Mouse (Mus musculus) heart, embryonic 10.5 days (tissue): Measurements from ENCODE around the gene Olfr381. TPM values are rescaled to one million over a fixed set of nuclear protein-coding genes. Genes with fewer than 3 reads are reported as not detected.
"Not testable (repeated sequence)": the region's sequence is repeated elsewhere in the genome, so short reads cannot be mapped to it uniquely, and the experiment has no call there.

Experiments
- DNase-seq: peaks from one replicate; pipeline ENCODE4 v3.0.0-alpha.2; 2017; ENCODE audit warnings: low spot score
- H3K27ac ChIP-seq: fragments of 300-500 bp; sonication (generic); 2 replicates; pipeline ENCODE4 v1.5.1; 2016; ENCODE audit warnings: mild to moderate bottlenecking
- H3K27me3 ChIP-seq: fragments of 300-500 bp; sonication (generic); 2 replicates; pipeline ENCODE4 v1.6.1; 2016; ENCODE audit warnings: mild to moderate bottlenecking; ENCODE audit not compliant: poor library complexity, insufficient read depth, severe bottlenecking
- H3K36me3 ChIP-seq: fragments of 300-500 bp; sonication (generic); 2 replicates; pipeline ENCODE4 v1.6.1; 2016; ENCODE audit warnings: mild to moderate bottlenecking, moderate library complexity
- H3K4me1 ChIP-seq: fragments of 300-500 bp; sonication (generic); 2 replicates; pipeline ENCODE4 v1.6.1; 2016; ENCODE audit warnings: mild to moderate bottlenecking
- H3K4me3 ChIP-seq: fragments of 300-500 bp; sonication (generic); 2 replicates; pipeline ENCODE4 v1.5.1; 2016; ENCODE audit warnings: mild to moderate bottlenecking, moderate library complexity
- H3K9me3 ChIP-seq: fragments of 300-500 bp; sonication (generic); 2 replicates; pipeline ENCODE4 v1.6.1; 2016; ENCODE audit warnings: mild to moderate bottlenecking, moderate library complexity
- WGBS: fragments of 180-500 bp; shearing (Covaris S2); methylation state at CpG from one replicate; pipeline ENCODE4 v1.1.7; 2016; 5-methylcytosine and 5-hydroxymethylcytosine counted together
- polyA plus RNA-seq: library from polyadenylated mRNA; unstranded; fragments of >200 nt; fragmentation: Nextera tagmentation; extraction: Ambion mirVana; gene quantifications from 2 replicates; pipeline ENCODE4 v1.2.1, GENCODE M21; 2016

The Olfr381 gene
- not detected in 2 replicates for polyA plus RNA-seq

- no peaks in the 10 kb centered on the region for H3K9me3 ChIP-seq
- H3K27me3 ChIP-seq = no peaks in the 10 kb centered on the region
- no peak within 1 kb of the TSS for H3K4me3 ChIP-seq
- no peak for DNase-seq
- no peaks in the 10 kb centered on the region for H3K4me1 ChIP-seq
- H3K27ac ChIP-seq = no peak within 1 kb of the TSS
- H3K36me3 ChIP-seq = no peaks in the 10 kb centered on the region
Measured at GRCm38 (mm10) chr11:73491503-73491902, at the start of gene Olfr381. Olfr381 (minus strand) TSS chr11:73491603.

GRCm38 (mm10) chr11:73528971-73529370 lies 37.6 kb upstream of the Olfr381 start:
- not testable (repeated sequence) for H3K9me3 ChIP-seq, H3K4me3 ChIP-seq, H3K27me3 ChIP-seq, H3K27ac ChIP-seq, H3K4me1 ChIP-seq, H3K36me3 ChIP-seq, DNase-seq
- 84% methylated on average over 1 of the region's 1 CpGs for WGBS

GRCm38 (mm10) chr11:73517097-73517496 lies 25.7 kb upstream of the Olfr381 start, which contains the start of gene Olfr382:
Olfr382 (minus strand) TSS chr11:73517197.
- no peak within 1 kb of the TSS for H3K27ac ChIP-seq
- no peaks in the 10 kb centered on the region for H3K27me3 ChIP-seq
- no peaks in the 10 kb centered on the region for H3K4me1 ChIP-seq
- no peaks in the 10 kb centered on the region for H3K36me3 ChIP-seq
- DNase-seq = no peak
- H3K9me3 ChIP-seq = peaks cover 2% of the 10 kb centered on the region
- H3K4me3 ChIP-seq = no peak within 1 kb of the TSS

GRCm38 (mm10) chr11:73457408-73457807 lies 34.0 kb downstream of the Olfr381 start, which contains the start of gene Olfr380:
Olfr380 (minus strand) TSS chr11:73457508.
- Histone ChIP-seq H3K4me3 (no peak within 1 kb of the TSS), H3K9me3 (no peaks in the 10 kb centered on the region), H3K4me1 (no peaks in the 10 kb centered on the region), H3K27me3 (no peaks in the 10 kb centered on the region), H3K36me3 (no peaks in the 10 kb centered on the region), H3K27ac (no peak within 1 kb of the TSS)
- 79% methylated on average over 1 of the region's 1 CpGs for WGBS
- DNase-seq = no peak

Other genes starting within 250 kb of the Olfr381 start
- 0.03 TPM in 1 of 2 replicates, not detected in the other for gene Trpv3, start 224.2 kb downstream of the Olfr381 start, polyA plus RNA-seq
- gene Aspa, start 162.0 kb downstream of the Olfr381 start, polyA plus RNA-seq = not detected in 2 replicates
- gene Gm49340, start 161.9 kb downstream of the Olfr381 start, polyA plus RNA-seq = not detected in 2 replicates
- not detected in 2 replicates for gene Spata22, start 161.9 kb downstream of the Olfr381 start, polyA plus RNA-seq
- gene Olfr20, start 140.8 kb downstream of the Olfr381 start, polyA plus RNA-seq = not detected in 2 replicates
- not detected in 2 replicates for gene Olfr376, start 120.4 kb downstream of the Olfr381 start, polyA plus RNA-seq
- gene Olfr1, start 92.0 kb downstream of the Olfr381 start, polyA plus RNA-seq = not detected in 2 replicates
- not detected in 2 replicates for gene Olfr378, start 63.1 kb downstream of the Olfr381 start, polyA plus RNA-seq
- not detected in 2 replicates for gene Olfr380, start 34.1 kb downstream of the Olfr381 start, polyA plus RNA-seq
- gene Olfr382, start 25.6 kb upstream of the Olfr381 start, polyA plus RNA-seq = not detected in 2 replicates
- not detected in 2 replicates for gene Olfr385, start 101.4 kb upstream of the Olfr381 start, polyA plus RNA-seq
- not detected in 2 replicates for gene Olfr384, start 107.0 kb upstream of the Olfr381 start, polyA plus RNA-seq
- gene Zfp735, start 197.2 kb upstream of the Olfr381 start, polyA plus RNA-seq = not detected in 2 replicates